Comparison of ENCODE assay signal across 10 mouse cellular contexts in genomic region chr17:34998526-34999430, GRCm38 (mm10). TPM values are rescaled to one million over a fixed set of nuclear protein-coding genes. Genes with fewer than 3 reads are reported as not detected.
DNase-seq lines count a peak whose midpoint lies in the region; ATAC-seq and TF ChIP-seq lines count a peak whose summit lies in the region.
"Had no signal": no experiment of that assay in that cellular context is flagged by ENCODE, and none has a peak within 500 bp of the region (broad histone marks: within the 10 kb centered on the region; RNA-seq: fewer than 3 reads in every experiment).

No protein-coding gene starts in this region.

- 92% methylated on average over 15 of the region's 15 CpGs for WGBS in heart, embryonic 16.5 days
- WGBS in thymus, adult 2 months, result 60% methylated on average over 15 of the region's 15 CpGs
- WGBS in limb, embryonic 12.5 days, result 93% methylated on average over 15 of the region's 15 CpGs

- no peak for TF ChIP-seq CTCF in thymus, adult 2 months (IDR thresholded peaks at IDR 0.05; ENCODE audit: borderline replicate concordance, control insufficient read depth, extremely low read depth, insufficient read depth, low read length, poor library complexity)

- no peak for TF ChIP-seq POLR2A in thymus, adult 2 months (IDR thresholded peaks at IDR 0.05; ENCODE audit: control insufficient read depth, extremely low read depth, insufficient read depth, low read length, poor library complexity)

- peaks cover 38% of the 10 kb centered on the region for H3K4me1 ChIP-seq in heart, embryonic 16.5 days (ENCODE audit: control insufficient read depth, insufficient read depth, low read length)
- H3K4me1 ChIP-seq in thymus, adult 2 months (replicated peaks; ENCODE audit: control insufficient read depth, insufficient read depth, low read length), result peaks cover 38% of the 10 kb centered on the region
- peaks cover 40% of the 10 kb centered on the region for H3K4me1 ChIP-seq in limb, embryonic 12.5 days (replicated peaks)

- H3K9me3 ChIP-seq in heart, embryonic 16.5 days (replicated peaks; ENCODE audit: control insufficient read depth, low read length), result no peaks in the 10 kb centered on the region
- no peaks in the 10 kb centered on the region for H3K9me3 ChIP-seq in limb, embryonic 12.5 days

- no peaks in the 10 kb centered on the region for H3K27me3 ChIP-seq in heart, embryonic 16.5 days (ENCODE audit: control insufficient read depth, insufficient read depth, low read length)
- H3K27me3 ChIP-seq in thymus, adult 2 months (ENCODE audit: control insufficient read depth, insufficient read depth, low read length), result no peaks in the 10 kb centered on the region
- H3K27me3 ChIP-seq in limb, embryonic 12.5 days, result no peaks in the 10 kb centered on the region

- peak overlapping the region; percentile 99 for H3K4me2 ChIP-seq in heart, embryonic 16.5 days (ENCODE audit: low read depth, low read length)
- peak overlapping the region; percentile 97 for H3K4me2 ChIP-seq in limb, embryonic 12.5 days

- H3K9ac ChIP-seq in heart, embryonic 16.5 days (ENCODE audit: low read length), result peak overlapping the region; percentile 73
- H3K9ac ChIP-seq in limb, embryonic 12.5 days (replicated peaks), result 0 out of 2 replicates have a peak overlapping the region, but pooled peaks have one; percentile 8

- H3K4me3 ChIP-seq in heart, embryonic 16.5 days (ENCODE audit: low read length), result peak overlapping the region; percentile 55
- H3K4me3 ChIP-seq in thymus, adult 2 months (ENCODE audit: control insufficient read depth, insufficient read depth, low read length), result peak overlapping the region; percentile 47
- H3K4me3 ChIP-seq in limb, embryonic 12.5 days (replicated peaks), result peak overlapping the region; percentile 87

- peak overlapping the region; percentile 74 for H3K27ac ChIP-seq in heart, embryonic 16.5 days (ENCODE audit: low read length)
- peak overlapping the region; percentile 18 for H3K27ac ChIP-seq in thymus, adult 2 months (ENCODE audit: control insufficient read depth, insufficient read depth, low read length)
- no peak overlapping the region for H3K27ac ChIP-seq in limb, embryonic 12.5 days

- DNase-seq in heart, postnatal 36 days, result no peak
- DNase-seq in thymus, adult 2 months, result no peak
- DNase-seq in thymus, postnatal 25 days, result no peak
- no peak for DNase-seq in layer of hippocampus, adult 8-10 months (ENCODE audit: low spot score in 2 of 2)
- DNase-seq: cerebellum, adult 2 months; gastrocnemius, postnatal 25 days had no signal

- peaks cover 11% of the 10 kb centered on the region for H3K36me3 ChIP-seq in heart, embryonic 16.5 days (ENCODE audit: control insufficient read depth, insufficient read depth)
- H3K36me3 ChIP-seq in thymus, adult 2 months (ENCODE audit: control insufficient read depth, insufficient read depth, low read length), result peaks cover 7% of the 10 kb centered on the region; the same call in 1 of the 2 replicates
- H3K36me3 ChIP-seq in limb, embryonic 12.5 days, result peaks cover 36% of the 10 kb centered on the region

- intact Hi-C loops in heart, postnatal 36 days (cut with DNase I), result no loop called here

- ATAC-seq in heart, embryonic 16.5 days (replicated peaks; ENCODE audit: extremely low read depth, insufficient read depth, low FRiP score), result no peak
- ATAC-seq in limb, embryonic 12.5 days (ENCODE audit: insufficient number of reproducible peaks, insufficient read depth, low FRiP score, low TSS enrichment, low read depth), result no peak
- ATAC-seq in inflammation-experienced regulatory T-cells, adult 6 months, result no peak
- ATAC-seq in megakaryocyte-erythroid progenitor cell, adult 5-6 weeks (replicated peaks; ENCODE audit: low FRiP score, low TSS enrichment, poor library complexity, severe bottlenecking), result no peak

RNA-seq across cellular contexts. Expression of gene Vars, which starts 2.0 kb away (rescaled TPM):
- polyA plus RNA-seq in heart, embryonic 16.5 days (2015; fragmentation: Nextera tagmentation; extraction: Ambion mirVana), result 69.9 and 75.0 TPM in 2 replicates
- total RNA-seq in heart, postnatal 36 days (2021), result 10 to 100 TPM; 26.7 to 27.4 TPM
- 404 and 545 TPM in 2 replicates for polyA plus RNA-seq in thymus, adult 2 months (2012; rRNA removed)
- polyA plus RNA-seq in limb, embryonic 12.5 days (2016; fragmentation: Nextera tagmentation; extraction: Ambion mirVana), result 169 and 171 TPM in 2 replicates
- 10 to 100 TPM; 49.9 to 58.8 (median 51.3) TPM for total RNA-seq in layer of hippocampus, adult 8-10 months (2022)
- 10 to 100 TPM; 27.2 to 30.9 (median 30.8) TPM for polyA plus RNA-seq in inflammation-experienced regulatory T-cells, adult 6 months (2017; shearing (Covaris generic))
- 137 and 213 TPM in 2 replicates for total RNA-seq in megakaryocyte-erythroid progenitor cell, adult 5-6 weeks (2014; fragmentation: Nextera tagmentation)
- 226 and 342 TPM in 2 replicates for total RNA-seq in megakaryocyte-erythroid progenitor cell, adult 5-6 weeks (2017)

RNA-seq across cellular contexts. Expression of gene Lsm2, which starts 17.1 kb away (rescaled TPM):
- polyA plus RNA-seq in heart, embryonic 16.5 days (2015; fragmentation: Nextera tagmentation; extraction: Ambion mirVana), result 132 and 134 TPM in 2 replicates
- total RNA-seq in heart, postnatal 36 days (2021), result 10 to 100 TPM; 16.0 to 17.4 TPM
- 207 and 265 TPM in 2 replicates for polyA plus RNA-seq in thymus, adult 2 months (2012; rRNA removed)
- 222 and 234 TPM in 2 replicates for polyA plus RNA-seq in limb, embryonic 12.5 days (2016; fragmentation: Nextera tagmentation; extraction: Ambion mirVana)
- 10 to 100 TPM; 13.1 to 19.1 (median 16.9) TPM for total RNA-seq in layer of hippocampus, adult 8-10 months (2022)
- 10 to 100 TPM; 37.7 to 67.4 (median 40.0) TPM for polyA plus RNA-seq in inflammation-experienced regulatory T-cells, adult 6 months (2017; shearing (Covaris generic))
- total RNA-seq in megakaryocyte-erythroid progenitor cell, adult 5-6 weeks (2014; fragmentation: Nextera tagmentation), result 269 and 281 TPM in 2 replicates
- 34.8 and 79.7 TPM in 2 replicates for total RNA-seq in megakaryocyte-erythroid progenitor cell, adult 5-6 weeks (2017)

RNA-seq across cellular contexts. Expression of gene Vwa7, which starts 17.6 kb away (rescaled TPM):
- polyA plus RNA-seq in heart, embryonic 16.5 days (2015; fragmentation: Nextera tagmentation; extraction: Ambion mirVana), result 0.27 and 0.34 TPM in 2 replicates
- 1 to 10 TPM; 8.4 to 9.3 TPM for total RNA-seq in heart, postnatal 36 days (2021)
- 1.1 and 1.5 TPM in 2 replicates for polyA plus RNA-seq in thymus, adult 2 months (2012; rRNA removed)
- 0.10 and 0.13 TPM in 2 replicates for polyA plus RNA-seq in limb, embryonic 12.5 days (2016; fragmentation: Nextera tagmentation; extraction: Ambion mirVana)
- total RNA-seq in layer of hippocampus, adult 8-10 months (2022), result under 1 TPM; 0.14 to 0.90 (median 0.56) TPM
- under 1 TPM in 2 of 3 experiments, not detected in 1; 0.10 to 0.28 TPM for polyA plus RNA-seq in inflammation-experienced regulatory T-cells, adult 6 months (2017; shearing (Covaris generic))
- 0.31 and 0.54 TPM in 2 replicates for total RNA-seq in megakaryocyte-erythroid progenitor cell, adult 5-6 weeks (2014; fragmentation: Nextera tagmentation)
- total RNA-seq in megakaryocyte-erythroid progenitor cell, adult 5-6 weeks (2017), result 0.15 and 0.19 TPM in 2 replicates

RNA-seq across cellular contexts. Expression of gene Hspa1l, which starts 26.3 kb away (rescaled TPM):
- 3.1 and 4.2 TPM in 2 replicates for polyA plus RNA-seq in heart, embryonic 16.5 days (2015; fragmentation: Nextera tagmentation; extraction: Ambion mirVana)
- 1 to 10 TPM; 7.8 to 9.2 TPM for total RNA-seq in heart, postnatal 36 days (2021)
- 0.06 and 0.28 TPM in 2 replicates for polyA plus RNA-seq in thymus, adult 2 months (2012; rRNA removed)
- polyA plus RNA-seq in limb, embryonic 12.5 days (2016; fragmentation: Nextera tagmentation; extraction: Ambion mirVana), result 1.0 and 1.1 TPM in 2 replicates
- under 1 TPM; 0.23 to 0.45 (median 0.31) TPM for total RNA-seq in layer of hippocampus, adult 8-10 months (2022)
- not detected for polyA plus RNA-seq in inflammation-experienced regulatory T-cells, adult 6 months (2017; shearing (Covaris generic))
- total RNA-seq in megakaryocyte-erythroid progenitor cell, adult 5-6 weeks (2014; fragmentation: Nextera tagmentation), result not detected in 2 replicates
- total RNA-seq in megakaryocyte-erythroid progenitor cell, adult 5-6 weeks (2017), result not detected in 2 replicates

RNA-seq across cellular contexts. Expression of gene Hspa1a, which starts 26.8 kb away (rescaled TPM):
- 3.9 and 4.4 TPM in 2 replicates for polyA plus RNA-seq in heart, embryonic 16.5 days (2015; fragmentation: Nextera tagmentation; extraction: Ambion mirVana)
- total RNA-seq in heart, postnatal 36 days (2021), result 1 to 10 TPM; 4.2 to 4.6 TPM
- 10.0 and 12.2 TPM in 2 replicates for polyA plus RNA-seq in thymus, adult 2 months (2012; rRNA removed)
- 1.9 and 2.0 TPM in 2 replicates for polyA plus RNA-seq in limb, embryonic 12.5 days (2016; fragmentation: Nextera tagmentation; extraction: Ambion mirVana)
- total RNA-seq in layer of hippocampus, adult 8-10 months (2022), result 10 to 100 TPM; 14.3 to 24.2 (median 19.4) TPM
- 1 to 10 TPM in 2 of 3 experiments, under 1 TPM in 1; 0.74 to 2.3 (median 1.1) TPM for polyA plus RNA-seq in inflammation-experienced regulatory T-cells, adult 6 months (2017; shearing (Covaris generic))
- total RNA-seq in megakaryocyte-erythroid progenitor cell, adult 5-6 weeks (2014; fragmentation: Nextera tagmentation), result 6.5 and 10.1 TPM in 2 replicates
- total RNA-seq in megakaryocyte-erythroid progenitor cell, adult 5-6 weeks (2017), result 30.2 and 43.3 TPM in 2 replicates
